Mouse (Mus musculus): ENCODE data around the gene Gm45716. TPM values are rescaled to one million over a fixed set of nuclear protein-coding genes. Genes with fewer than 3 reads are reported as not detected.
A peak's percentile ranks its signal among the peaks of the same experiment; 100 is the strongest.

Gm45716 gene
- polyA plus RNA-seq, 1 experiment from 2014 or later, result 48.7 TPM

- peaks cover 32% of the 10 kb centered on the region for H3K4me1 ChIP-seq (ENCODE audit: insufficient read depth)
- H3K9me3 ChIP-seq (ENCODE audit: low read length), result no peaks in the 10 kb centered on the region
- H3K4me2 ChIP-seq (ENCODE audit: low read depth, low read length), result peak overlapping the region; percentile 98
- no peaks in the 10 kb centered on the region for H3K27me3 ChIP-seq (ENCODE audit: insufficient read depth, low read length)
- peak overlapping the region; percentile 90 for H3K9ac ChIP-seq (replicated peaks)
- peak; percentile 36 for DNase-seq
- peak overlapping the region; percentile 93 for H3K27ac ChIP-seq (ENCODE audit: low read depth)
- no peak for ATAC-seq
- 1% methylated on average over 9 of the region's 9 CpGs for WGBS (ENCODE audit: insufficient replicate concordance)
- H3K4me3 ChIP-seq (ENCODE audit: low read depth, low read length), result peak overlapping the region; percentile 92
- TF ChIP-seq EP300 (IDR thresholded peaks at IDR 0.05; ENCODE audit: low read depth), result no peak
- no peaks in the 10 kb centered on the region for H3K36me3 ChIP-seq (replicated peaks; ENCODE audit: insufficient read depth, low read length)
Observed at GRCm38 (mm10) chr11:90250189-90250588, 62.7 kb downstream of the Gm45716 start.

- WGBS (ENCODE audit: insufficient replicate concordance), result 22% methylated on average over 7 of the region's 7 CpGs
- Histone ChIP-seq H3K9ac (replicated peaks) (peak overlapping the region; percentile 90), H3K36me3 (replicated peaks; ENCODE audit: insufficient read depth, low read length) (no peaks in the 10 kb centered on the region), H3K9me3 (ENCODE audit: low read length) (no peaks in the 10 kb centered on the region), H3K4me2 (ENCODE audit: low read depth, low read length) (peak overlapping the region; percentile 98), H3K4me1 (ENCODE audit: insufficient read depth) (peaks cover 28% of the 10 kb centered on the region), H3K27ac (ENCODE audit: low read depth) (peak overlapping the region; percentile 93), H3K27me3 (ENCODE audit: insufficient read depth, low read length) (no peaks in the 10 kb centered on the region), H3K4me3 (ENCODE audit: low read depth, low read length) (peak overlapping the region; percentile 92)
- DNase-seq (no peak), ATAC-seq (no peak)
- TF ChIP-seq EP300 (IDR thresholded peaks at IDR 0.05; ENCODE audit: low read depth), result no peak
- no peak for TF ChIP-seq CTCF (IDR thresholded peaks at IDR 0.05; ENCODE audit: low read depth)
Observed at GRCm38 (mm10) chr11:90250730-90251129, 63.2 kb downstream of the Gm45716 start.

GRCm38 (mm10) chr11:90251923-90252322 lies 64.4 kb downstream of the Gm45716 start:
- Histone ChIP-seq H3K27me3 (ENCODE audit: insufficient read depth, low read length) (no peaks in the 10 kb centered on the region), H3K4me2 (ENCODE audit: low read depth, low read length) (peak overlapping the region; percentile 40), H3K4me3 (ENCODE audit: low read depth, low read length) (no peak overlapping the region), H3K36me3 (replicated peaks; ENCODE audit: insufficient read depth, low read length) (no peaks in the 10 kb centered on the region), H3K9ac (replicated peaks) (no peak overlapping the region), H3K4me1 (ENCODE audit: insufficient read depth) (peaks cover 34% of the 10 kb centered on the region), H3K27ac (ENCODE audit: low read depth) (no peak overlapping the region), H3K9me3 (ENCODE audit: low read length) (no peaks in the 10 kb centered on the region)
- ATAC-seq (no peak), DNase-seq (no peak)
- TF ChIP-seq CTCF (IDR thresholded peaks at IDR 0.05; ENCODE audit: low read depth), result no peak
- no peak for TF ChIP-seq EP300 (IDR thresholded peaks at IDR 0.05; ENCODE audit: low read depth)
- 39% methylated on average over 2 of the region's 2 CpGs for WGBS (ENCODE audit: insufficient replicate concordance)

GRCm38 (mm10) chr11:90252366-90252765 lies 64.9 kb downstream of the Gm45716 start:
- Histone ChIP-seq H3K4me3 (ENCODE audit: low read depth, low read length) (no peak overlapping the region), H3K4me2 (ENCODE audit: low read depth, low read length) (peak overlapping the region; percentile 40; the same call in 1 of the 2 replicates), H3K27me3 (ENCODE audit: insufficient read depth, low read length) (no peaks in the 10 kb centered on the region), H3K4me1 (ENCODE audit: insufficient read depth) (peaks cover 34% of the 10 kb centered on the region), H3K36me3 (replicated peaks; ENCODE audit: insufficient read depth, low read length) (no peaks in the 10 kb centered on the region), H3K9ac (replicated peaks) (no peak overlapping the region), H3K27ac (ENCODE audit: low read depth) (no peak overlapping the region), H3K9me3 (ENCODE audit: low read length) (no peaks in the 10 kb centered on the region)
- 65% methylated on average over 8 of the region's 8 CpGs for WGBS (ENCODE audit: insufficient replicate concordance)
- no peak for DNase-seq
- ATAC-seq, result no peak
- TF ChIP-seq CTCF (IDR thresholded peaks at IDR 0.05; ENCODE audit: low read depth), result no peak
- TF ChIP-seq EP300 (IDR thresholded peaks at IDR 0.05; ENCODE audit: low read depth), result no peak

GRCm38 (mm10) chr11:90254536-90254935 lies 67.1 kb downstream of the Gm45716 start:
- Histone ChIP-seq H3K27ac (ENCODE audit: low read depth) (no peak overlapping the region), H3K9ac (replicated peaks) (no peak overlapping the region), H3K27me3 (ENCODE audit: insufficient read depth, low read length) (no peaks in the 10 kb centered on the region), H3K4me2 (ENCODE audit: low read depth, low read length) (no peak overlapping the region), H3K9me3 (ENCODE audit: low read length) (no peaks in the 10 kb centered on the region), H3K4me1 (ENCODE audit: insufficient read depth) (peaks cover 35% of the 10 kb centered on the region), H3K4me3 (ENCODE audit: low read depth, low read length) (no peak overlapping the region), H3K36me3 (replicated peaks; ENCODE audit: insufficient read depth, low read length) (peaks cover 6% of the 10 kb centered on the region; the same call in 1 of the 2 replicates)
- ATAC-seq, result no peak
- no peak for TF ChIP-seq CTCF (IDR thresholded peaks at IDR 0.05; ENCODE audit: low read depth)
- TF ChIP-seq EP300 (IDR thresholded peaks at IDR 0.05; ENCODE audit: low read depth), result no peak
- 86% methylated on average over 3 of the region's 3 CpGs for WGBS (ENCODE audit: insufficient replicate concordance)
- no peak for DNase-seq

GRCm38 (mm10) chr11:90255687-90256086 lies 68.2 kb downstream of the Gm45716 start:
- H3K4me2 ChIP-seq (ENCODE audit: low read depth, low read length), result no peak overlapping the region
- no peak overlapping the region for H3K9ac ChIP-seq (replicated peaks)
- TF ChIP-seq CTCF (IDR thresholded peaks at IDR 0.05; ENCODE audit: low read depth) (no peak), EP300 (IDR thresholded peaks at IDR 0.05; ENCODE audit: low read depth) (no peak)
- H3K4me3 ChIP-seq (ENCODE audit: low read depth, low read length), result no peak overlapping the region
- no peak for DNase-seq
- 0 out of 2 replicates have a peak overlapping the region, but pooled peaks have one; percentile 16 for H3K27ac ChIP-seq (ENCODE audit: low read depth)
- H3K36me3 ChIP-seq (replicated peaks; ENCODE audit: insufficient read depth, low read length), result peaks cover 12% of the 10 kb centered on the region
- 79% methylated on average over 6 of the region's 6 CpGs for WGBS (ENCODE audit: insufficient replicate concordance)
- H3K27me3 ChIP-seq (ENCODE audit: insufficient read depth, low read length), result no peaks in the 10 kb centered on the region
- peaks cover 31% of the 10 kb centered on the region for H3K4me1 ChIP-seq (ENCODE audit: insufficient read depth)
- no peaks in the 10 kb centered on the region for H3K9me3 ChIP-seq (ENCODE audit: low read length)
- ATAC-seq, result no peak
